Mouse (Mus musculus) olfactory bulb, adult 2 months (tissue): Measurements from ENCODE around the gene Eng.

ENCODE experiments used
- CTCF ChIP-seq: fragments of 200-500 bp; IDR thresholded peaks from 2 replicates; pipeline ENCODE4 v1.5.1; 2012; ENCODE audit warnings: low read depth, mild to moderate bottlenecking, low read length, moderate library complexity; ENCODE audit not compliant: insufficient read depth
- POLR2A ChIP-seq: fragments of 200-500 bp; IDR thresholded peaks from 2 replicates; pipeline ENCODE4 v1.6.1; 2012; ENCODE audit warnings: mild to moderate bottlenecking, low read depth, low read length, moderate library complexity; ENCODE audit not compliant: insufficient read depth

- TF ChIP-seq POLR2A (no peak), CTCF (no peak)
Observed at GRCm38 (mm10) chr2:32601417-32602065, 44.9 kb upstream of the Eng start.
